Mouse (Mus musculus): ENCODE results near the gene Lsm12. TPM values are rescaled to one million over a fixed set of nuclear protein-coding genes. Genes with fewer than 3 reads are reported as not detected.
"Not testable (repeated sequence)": the region's sequence is repeated elsewhere in the genome, so short reads cannot be mapped to it uniquely, and the experiment has no call there.

Lsm12 gene
- polyA plus RNA-seq, 1 experiment = 36.1 TPM

- peaks cover 37% of the 10 kb centered on the region for H3K36me3 ChIP-seq (ENCODE audit: control insufficient read depth, insufficient read depth, low read length)
- no peaks in the 10 kb centered on the region for H3K27me3 ChIP-seq (ENCODE audit: control insufficient read depth, insufficient read depth, low read length)
- H3K27ac ChIP-seq (ENCODE audit: control insufficient read depth, insufficient read depth, low read length) = no peak overlapping the region
- H3K4me1 ChIP-seq (replicated peaks; ENCODE audit: control insufficient read depth, insufficient read depth, low read length) = no peaks in the 10 kb centered on the region
- H3K4me3 ChIP-seq (ENCODE audit: control insufficient read depth, insufficient read depth, low read length) = no peak overlapping the region
- no peak for DNase-seq
- TF ChIP-seq POLR2A (IDR thresholded peaks at IDR 0.05; ENCODE audit: control insufficient read depth, extremely low read depth, insufficient read depth, low read length, poor library complexity) (no peak), CTCF (IDR thresholded peaks at IDR 0.05; ENCODE audit: borderline replicate concordance, control insufficient read depth, extremely low read depth, insufficient read depth, low read length, poor library complexity) (no peak)
- WGBS = 90% methylated on average over 5 of the region's 5 CpGs
Measured at GRCm38 (mm10) chr11:102168689-102169088, 16.4 kb downstream of the Lsm12 start.

- no peak overlapping the region for H3K4me3 ChIP-seq (ENCODE audit: control insufficient read depth, insufficient read depth, low read length)
- H3K27me3 ChIP-seq (ENCODE audit: control insufficient read depth, insufficient read depth, low read length) = no peaks in the 10 kb centered on the region
- no peaks in the 10 kb centered on the region for H3K4me1 ChIP-seq (replicated peaks; ENCODE audit: control insufficient read depth, insufficient read depth, low read length)
- DNase-seq = no peak
- WGBS = 98% methylated on average over 5 of the region's 5 CpGs
- TF ChIP-seq POLR2A (IDR thresholded peaks at IDR 0.05; ENCODE audit: control insufficient read depth, extremely low read depth, insufficient read depth, low read length, poor library complexity) = no peak
- no peak for TF ChIP-seq CTCF (IDR thresholded peaks at IDR 0.05; ENCODE audit: borderline replicate concordance, control insufficient read depth, extremely low read depth, insufficient read depth, low read length, poor library complexity)
- H3K27ac ChIP-seq (ENCODE audit: control insufficient read depth, insufficient read depth, low read length) = no peak overlapping the region
- H3K36me3 ChIP-seq (ENCODE audit: control insufficient read depth, insufficient read depth, low read length) = peaks cover 45% of the 10 kb centered on the region
Measured at GRCm38 (mm10) chr11:102167539-102167938, 17.6 kb downstream of the Lsm12 start.

DNA sequence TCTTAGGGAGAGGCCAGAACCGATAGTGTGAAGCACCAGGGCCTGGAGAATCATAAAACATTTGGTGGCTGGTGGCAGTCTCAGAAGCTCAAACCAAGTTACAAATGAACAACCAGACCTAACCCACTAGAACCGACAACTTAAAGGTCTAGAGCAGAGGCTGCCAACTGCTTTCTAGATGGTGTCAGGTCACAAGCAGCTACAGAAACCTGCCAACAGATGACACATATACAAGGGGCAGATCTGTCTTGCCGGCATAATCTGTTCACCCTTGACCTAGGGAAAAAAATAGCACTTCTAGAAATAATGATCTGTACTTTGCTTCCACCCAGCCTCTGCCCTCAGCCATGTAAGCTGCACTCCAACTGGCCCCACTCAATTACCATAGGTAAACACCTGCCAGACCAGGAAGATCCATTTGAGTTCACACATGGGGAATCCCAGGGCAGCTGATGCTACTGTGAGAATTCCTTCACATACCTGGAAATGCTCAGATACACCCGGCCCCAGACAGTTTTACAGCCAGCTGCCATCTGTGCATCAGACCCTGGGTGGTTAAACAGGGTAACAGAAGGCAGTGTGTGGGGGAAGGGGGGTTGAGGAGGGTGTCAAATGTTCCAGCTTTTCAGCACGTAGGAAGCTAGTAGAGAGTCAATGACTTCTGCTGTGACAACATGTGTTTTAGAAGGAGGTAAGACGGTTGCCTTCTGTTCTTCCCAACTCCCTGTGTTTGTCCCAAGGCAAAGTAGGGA is 18.9 kb downstream of the Lsm12 start:
- no peaks in the 10 kb centered on the region for H3K27me3 ChIP-seq (ENCODE audit: control insufficient read depth, insufficient read depth, low read length)
- H3K36me3 ChIP-seq (ENCODE audit: control insufficient read depth, insufficient read depth, low read length) = peaks cover 49% of the 10 kb centered on the region
- no peak overlapping the region for H3K27ac ChIP-seq (ENCODE audit: control insufficient read depth, insufficient read depth, low read length)
- H3K4me3 ChIP-seq (ENCODE audit: control insufficient read depth, insufficient read depth, low read length) = no peak overlapping the region
- no peaks in the 10 kb centered on the region for H3K4me1 ChIP-seq (replicated peaks; ENCODE audit: control insufficient read depth, insufficient read depth, low read length)
- DNase-seq = no peak
- TF ChIP-seq CTCF (IDR thresholded peaks at IDR 0.05; ENCODE audit: borderline replicate concordance, control insufficient read depth, extremely low read depth, insufficient read depth, low read length, poor library complexity) (no peak), POLR2A (IDR thresholded peaks at IDR 0.05; ENCODE audit: control insufficient read depth, extremely low read depth, insufficient read depth, low read length, poor library complexity) (no peak)
- WGBS = 91% methylated on average over 6 of the region's 6 CpGs

DNA sequence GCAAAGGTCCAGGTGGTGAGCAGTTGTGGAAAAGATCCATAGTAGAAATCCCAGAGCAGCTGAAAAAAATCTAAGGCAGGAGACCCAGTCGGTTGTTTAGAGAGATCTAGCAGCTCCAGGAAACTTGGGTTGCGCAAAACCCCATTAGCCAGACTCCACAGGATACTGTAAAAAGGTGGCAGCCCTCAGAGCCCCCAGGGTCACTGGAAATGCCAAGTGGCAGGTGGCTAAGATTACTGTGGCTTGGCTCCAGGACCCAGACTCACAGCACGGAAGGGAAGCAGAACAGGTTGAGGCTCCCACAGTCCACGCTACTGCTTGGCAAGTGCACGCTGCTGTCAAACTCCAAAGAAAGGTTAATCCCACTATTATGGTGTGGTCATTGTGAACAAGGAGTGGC is 25.3 kb downstream of the Lsm12 start:
- peaks cover 7% of the 10 kb centered on the region for H3K4me1 ChIP-seq (replicated peaks; ENCODE audit: control insufficient read depth, insufficient read depth, low read length)
- DNase-seq = no peak

GRCm38 (mm10) chr11:102158024-102158423 is 27.1 kb downstream of the Lsm12 start:
- not testable (repeated sequence) for H3K27me3 ChIP-seq (ENCODE audit: control insufficient read depth, insufficient read depth, low read length); DNase-seq; H3K4me1 ChIP-seq (replicated peaks; ENCODE audit: control insufficient read depth, insufficient read depth, low read length); H3K27ac ChIP-seq (ENCODE audit: control insufficient read depth, insufficient read depth, low read length); H3K4me3 ChIP-seq (ENCODE audit: control insufficient read depth, insufficient read depth, low read length); H3K36me3 ChIP-seq (ENCODE audit: control insufficient read depth, insufficient read depth, low read length)
- WGBS = 82% methylated on average over 2 of the region's 2 CpGs

More for the DNA sequence above, 25.3 kb downstream of the Lsm12 start:
- Histone ChIP-seq H3K4me3 (ENCODE audit: control insufficient read depth, insufficient read depth, low read length) (no peak overlapping the region), H3K27ac (ENCODE audit: control insufficient read depth, insufficient read depth, low read length) (no peak overlapping the region), H3K27me3 (ENCODE audit: control insufficient read depth, insufficient read depth, low read length) (no peaks in the 10 kb centered on the region), H3K36me3 (ENCODE audit: control insufficient read depth, insufficient read depth, low read length) (peaks cover 19% of the 10 kb centered on the region; the same call in 1 of the 2 replicates)
- TF ChIP-seq POLR2A (IDR thresholded peaks at IDR 0.05; ENCODE audit: control insufficient read depth, extremely low read depth, insufficient read depth, low read length, poor library complexity) (no peak), CTCF (IDR thresholded peaks at IDR 0.05; ENCODE audit: borderline replicate concordance, control insufficient read depth, extremely low read depth, insufficient read depth, low read length, poor library complexity) (no peak)
- WGBS = 82% methylated on average over 5 of the region's 5 CpGs

- TF ChIP-seq CTCF (IDR thresholded peaks at IDR 0.05; ENCODE audit: borderline replicate concordance, control insufficient read depth, extremely low read depth, insufficient read depth, low read length, poor library complexity) (no peak), POLR2A (IDR thresholded peaks at IDR 0.05; ENCODE audit: control insufficient read depth, extremely low read depth, insufficient read depth, low read length, poor library complexity) (no peak)
- Histone ChIP-seq H3K36me3 (ENCODE audit: control insufficient read depth, insufficient read depth, low read length) (no peaks in the 10 kb centered on the region), H3K4me1 (replicated peaks; ENCODE audit: control insufficient read depth, insufficient read depth, low read length) (peaks cover 7% of the 10 kb centered on the region), H3K4me3 (ENCODE audit: control insufficient read depth, insufficient read depth, low read length) (no peak overlapping the region), H3K27ac (ENCODE audit: control insufficient read depth, insufficient read depth, low read length) (no peak overlapping the region), H3K27me3 (ENCODE audit: control insufficient read depth, insufficient read depth, low read length) (no peaks in the 10 kb centered on the region)
- no peak for DNase-seq
- 13% methylated on average over 1 of the region's 1 CpGs for WGBS
Measured at GRCm38 (mm10) chr11:102156786-102157089, 28.4 kb downstream of the Lsm12 start.

All from thymus, adult 2 months (tissue).